Mouse (Mus musculus) kidney, postnatal 4 days (tissue): ENCODE results near the gene Ptgir.

ENCODE experiments used
- DNase-seq, 2 experiments: peaks; one replicate each; pipeline ENCODE4 v3.0.0; 2021; ENCODE audit warnings: mixed read lengths in 2 of 2

Ptgir gene

GRCm38 (mm10) chr7:16892352-16892730 lies 13.9 kb upstream of the Ptgir start:
- no peak for DNase-seq

- DNase-seq, result no peak
Measured at GRCm38 (mm10) chr7:16893612-16894011, 12.7 kb upstream of the Ptgir start.

DNA sequence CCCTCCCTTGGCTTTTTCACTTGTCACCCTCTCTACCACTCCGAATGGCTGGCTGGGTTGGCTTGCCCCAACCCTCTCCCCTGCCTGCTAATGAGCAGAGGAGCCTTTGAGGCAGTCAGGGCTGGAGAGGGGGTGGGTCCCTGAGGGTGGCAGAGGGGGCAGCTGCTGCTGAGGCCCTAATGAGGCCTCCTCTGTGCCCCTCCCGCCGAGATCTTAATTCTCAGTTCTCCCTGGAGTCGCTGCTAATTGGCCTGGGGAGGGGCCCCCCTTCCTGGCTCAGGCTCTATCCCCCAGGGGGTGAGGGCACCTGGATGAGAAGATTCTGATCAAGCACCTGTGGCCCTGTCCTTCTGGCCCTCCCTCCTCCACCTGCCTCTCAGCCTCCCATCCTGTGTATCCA lies 12.0 kb upstream of the Ptgir start:
- DNase-seq, result no peak

- peak; percentile 89 to 92 for DNase-seq
Measured at GRCm38 (mm10) chr7:16895000-16895399, 11.3 kb upstream of the Ptgir start.

GRCm38 (mm10) chr7:16895511-16895910 lies 10.8 kb upstream of the Ptgir start:
- DNase-seq, result no peak

GRCm38 (mm10) chr7:16900526-16900925 lies 5.8 kb upstream of the Ptgir start:
- DNase-seq, result no peak

GRCm38 (mm10) chr7:16903439-16903955 lies 2.8 kb upstream of the Ptgir start:
- no peak for DNase-seq

DNA sequence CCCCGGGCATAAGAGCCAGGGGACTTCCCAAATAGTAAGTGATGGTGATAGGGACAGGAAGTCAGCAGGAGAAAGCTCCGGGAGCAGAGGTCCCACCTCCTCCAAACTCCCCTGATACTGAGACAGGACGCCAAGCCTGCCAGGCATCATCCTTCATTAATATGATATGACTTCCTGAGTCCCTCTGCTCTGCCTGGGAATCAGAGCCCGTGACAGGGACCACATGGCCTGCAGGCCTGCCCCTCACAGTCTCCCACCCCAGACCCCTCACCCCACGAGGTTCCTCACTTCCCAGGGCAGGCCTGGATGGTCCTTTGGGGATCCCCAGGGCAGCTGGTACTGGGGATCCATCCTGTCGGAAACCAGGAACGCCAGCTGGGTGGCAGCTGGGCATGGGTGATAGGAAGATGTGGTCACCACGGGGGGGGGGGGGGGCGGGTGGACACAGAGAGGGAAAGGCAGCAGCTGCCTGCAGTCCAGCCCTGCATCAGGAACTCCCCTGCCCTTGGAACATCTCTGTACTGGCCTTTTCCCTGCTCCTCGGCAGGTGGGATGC lies 2.1 kb upstream of the Ptgir start:
- peak; percentile 48 to 61 for DNase-seq

- DNase-seq, result peak; percentile 69 to 78
Measured at GRCm38 (mm10) chr7:16905491-16906021, 734 bp upstream of the Ptgir start.

DNA sequence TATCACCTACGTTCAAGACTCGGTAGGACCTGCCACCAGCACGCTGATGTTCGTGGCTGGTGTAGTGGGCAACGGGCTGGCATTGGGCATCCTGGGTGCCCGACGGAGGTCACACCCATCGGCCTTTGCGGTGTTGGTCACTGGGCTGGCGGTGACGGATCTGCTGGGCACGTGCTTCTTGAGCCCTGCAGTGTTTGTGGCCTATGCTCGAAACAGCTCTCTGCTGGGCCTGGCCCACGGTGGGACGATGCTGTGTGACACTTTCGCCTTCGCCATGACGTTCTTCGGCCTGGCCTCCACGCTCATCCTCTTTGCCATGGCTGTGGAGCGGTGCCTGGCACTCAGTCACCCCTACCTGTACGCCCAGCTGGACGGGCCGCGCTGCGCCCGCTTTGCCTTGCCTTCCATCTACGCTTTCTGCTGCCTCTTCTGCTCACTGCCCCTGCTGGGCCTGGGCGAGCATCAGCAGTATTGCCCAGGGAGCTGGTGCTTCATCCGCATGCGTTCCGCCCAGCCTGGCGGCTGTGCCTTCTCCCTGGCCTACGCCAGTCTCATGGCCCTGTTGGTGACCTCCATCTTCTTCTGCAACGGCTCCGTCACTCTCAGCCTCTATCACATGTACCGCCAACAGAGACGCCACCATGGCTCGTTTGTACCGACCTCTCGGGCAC lies 734 bp downstream of the Ptgir start:
- no peak for DNase-seq

DNA sequence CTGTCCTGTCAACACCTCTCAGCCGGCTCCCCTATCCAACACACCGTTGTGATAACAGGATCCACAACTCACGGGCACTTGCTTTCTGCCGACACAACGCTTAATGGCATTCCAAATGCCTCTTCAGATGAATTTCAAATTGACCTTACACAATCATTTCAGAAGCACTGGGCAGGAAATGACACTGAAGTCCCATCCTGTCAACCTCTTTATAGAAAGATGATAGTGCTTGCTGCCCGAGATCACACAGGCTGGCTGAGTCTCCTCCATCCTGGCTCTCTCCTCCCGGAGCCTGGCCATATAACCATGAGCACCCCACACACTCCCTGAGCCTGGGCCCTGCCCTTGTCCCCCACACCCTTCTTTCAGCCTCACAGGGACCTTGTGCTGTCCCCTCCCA lies 1.6 kb downstream of the Ptgir start:
- no peak for DNase-seq

- no peak for DNase-seq
Measured at GRCm38 (mm10) chr7:16908367-16908766, 2.1 kb downstream of the Ptgir start.

DNA sequence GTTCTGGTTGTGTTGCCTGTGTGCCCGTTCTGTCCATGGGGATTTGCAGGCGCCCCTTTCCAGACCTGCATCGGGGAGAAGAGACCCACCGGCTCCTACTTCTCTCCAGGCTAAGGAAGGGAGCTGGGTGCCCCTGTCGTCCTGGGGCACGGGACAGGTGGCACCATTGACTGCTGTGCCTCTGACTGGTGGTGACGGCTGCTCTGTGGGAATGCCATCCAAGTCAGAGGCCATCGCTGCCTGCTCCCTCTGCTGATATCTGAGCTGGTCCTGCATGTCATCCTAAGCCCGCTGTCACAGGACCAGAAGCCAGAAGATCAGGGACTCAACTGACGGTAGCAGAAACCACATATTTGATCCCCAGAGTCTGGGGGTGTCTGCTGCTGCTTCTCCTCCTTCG lies 2.6 kb downstream of the Ptgir start:
- DNase-seq, result no peak

DNA sequence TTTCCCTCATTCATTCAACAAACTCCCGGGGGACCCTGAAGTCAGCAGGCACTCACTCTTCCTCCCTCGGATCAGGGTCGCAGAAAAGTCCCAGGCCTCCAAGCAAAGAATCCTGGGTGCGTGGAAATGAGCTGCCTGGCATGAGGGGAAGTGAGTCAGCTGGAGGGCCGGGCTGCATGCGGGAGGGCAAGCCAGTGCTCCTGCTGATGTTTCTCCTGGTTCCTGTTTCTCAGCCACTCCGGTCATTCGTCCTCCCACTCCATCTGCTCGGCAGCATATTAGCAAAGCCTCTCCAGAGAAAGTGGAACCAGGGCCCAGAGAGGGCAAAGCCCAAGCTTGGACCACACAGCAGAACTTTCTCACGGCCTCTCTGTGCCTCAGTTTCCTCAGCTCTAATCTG lies 3.6 kb downstream of the Ptgir start:
- no peak for DNase-seq

DNA sequence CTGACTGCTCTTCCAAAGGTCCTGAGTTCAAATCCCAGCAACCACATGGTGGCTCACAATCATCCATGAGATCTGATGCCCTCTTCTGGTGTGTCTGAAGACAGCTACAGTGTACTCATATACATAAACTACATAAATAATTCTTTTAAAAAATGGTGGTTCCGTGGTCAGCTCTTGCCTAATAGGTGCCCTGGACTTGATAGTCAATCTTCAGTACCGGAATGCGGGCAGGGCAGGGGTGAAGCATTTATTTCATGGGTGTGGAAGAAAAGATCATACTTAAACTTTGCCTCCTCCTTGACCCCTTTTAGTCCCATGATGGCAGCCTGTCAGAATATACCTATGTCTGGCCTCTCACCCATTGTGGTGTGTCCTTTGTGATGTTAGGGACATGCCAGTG lies 5.6 kb downstream of the Ptgir start:
- DNase-seq, result no peak

DNA sequence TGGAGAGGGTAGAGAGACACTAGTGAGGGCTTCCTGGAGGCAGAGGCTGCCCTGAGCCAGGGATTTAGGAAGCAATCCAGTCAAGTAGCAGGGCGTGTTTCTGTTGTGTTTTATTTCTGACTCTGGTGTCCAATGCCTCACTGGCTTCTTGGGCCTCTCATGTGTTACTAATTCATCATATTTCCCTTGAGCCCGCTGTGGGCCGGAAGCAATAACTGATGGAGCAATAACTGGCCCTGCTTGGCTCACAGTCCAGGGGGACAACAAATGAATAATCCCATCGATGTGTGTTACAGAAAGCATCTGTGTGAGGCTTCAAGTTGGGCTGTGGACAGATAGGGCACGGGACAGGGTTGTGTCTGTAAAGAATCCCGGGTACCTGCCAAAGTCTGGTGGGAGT lies 6.1 kb downstream of the Ptgir start:
- no peak for DNase-seq

- DNase-seq, result peak; percentile 83 to 87
Measured at GRCm38 (mm10) chr7:16913806-16914452, 7.6 kb downstream of the Ptgir start.

- no peak for DNase-seq
Measured at GRCm38 (mm10) chr7:16914453-16915343, 8.4 kb downstream of the Ptgir start.

- DNase-seq, result no peak
Measured at GRCm38 (mm10) chr7:16915461-16916340, 9.4 kb downstream of the Ptgir start.

- DNase-seq, result no peak
Measured at GRCm38 (mm10) chr7:16916342-16917265, 10.3 kb downstream of the Ptgir start.

DNA sequence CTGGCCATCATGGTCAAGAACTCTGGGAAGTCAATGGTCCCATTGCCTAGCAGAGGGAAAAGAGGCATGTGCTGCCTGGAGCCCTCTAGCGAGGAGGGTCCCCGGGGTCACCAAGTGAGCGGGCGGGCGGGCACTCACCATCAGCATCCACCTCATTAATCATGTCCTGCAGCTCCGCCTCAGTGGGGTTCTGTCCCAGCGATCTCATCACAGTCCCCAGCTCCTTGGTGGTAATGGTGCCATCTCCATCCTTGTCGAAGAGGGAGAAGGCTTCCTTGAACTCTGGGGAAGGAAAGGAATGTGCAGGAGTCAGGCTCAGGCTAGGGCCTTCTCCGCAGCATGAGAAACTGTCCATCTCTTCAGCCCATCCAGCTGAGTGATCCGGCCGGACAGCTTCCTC lies 11.2 kb downstream of the Ptgir start:
- DNase-seq, result no peak
